Comparison of ENCODE assay signal across 8 mouse cellular contexts in genomic region chr2:35676075-35676665, GRCm38 (mm10).
A peak's percentile ranks its signal among the peaks of the same experiment; 100 is the strongest.
DNase-seq lines count a peak whose midpoint lies in the region; ATAC-seq and TF ChIP-seq lines count a peak whose summit lies in the region.

No protein-coding gene starts in this region.

- no peak for DNase-seq in heart, postnatal 25 days (ENCODE audit: low spot score)
- peak; percentile 67 to 71 for DNase-seq in cerebellum, postnatal 14 days
- peak; percentile 67 for DNase-seq in limb, embryonic 14.5 days (ENCODE audit: low spot score)
- DNase-seq in adipocyte (ENCODE audit: low spot score) (no peak), liver (no peak)

- TF ChIP-seq POLR2A in limb, embryonic 14.5 days (IDR thresholded peaks at IDR 0.05; ENCODE audit: borderline replicate concordance, extremely low read depth, insufficient read depth, insufficient read length): no peak

- H3K4me1 ChIP-seq in heart, embryonic 13.5 days: peaks cover 100% of the 10 kb centered on the region
- peaks cover 100% of the 10 kb centered on the region for H3K4me1 ChIP-seq in hindbrain, embryonic 13.5 days (replicated peaks)
- peaks cover 95% of the 10 kb centered on the region for H3K4me1 ChIP-seq in limb, embryonic 14.5 days (ENCODE audit: control insufficient read depth, insufficient read depth, low read length)

- H3K4me2 ChIP-seq in heart, embryonic 13.5 days: peak overlapping the region; percentile 34
- H3K4me2 ChIP-seq in hindbrain, embryonic 13.5 days: no peak overlapping the region
- H3K4me2 ChIP-seq in limb, embryonic 14.5 days (replicated peaks; ENCODE audit: low read depth, low read length, severe bottlenecking): no peak overlapping the region

- no peak for ATAC-seq in heart, embryonic 13.5 days (ENCODE audit: extremely low read depth, insufficient number of reproducible peaks, low FRiP score, low TSS enrichment)
- no peak for ATAC-seq in hindbrain, embryonic 13.5 days (ENCODE audit: low FRiP score)
- ATAC-seq in limb, embryonic 14.5 days (ENCODE audit: low FRiP score, low read depth): peak; percentile 6; the same call in 1 of the 2 replicates
- no peak for ATAC-seq in monocyte, adult 5-6 weeks (replicated peaks; ENCODE audit: insufficient number of reproducible peaks, low FRiP score, low TSS enrichment, poor library complexity, severe bottlenecking)

- H3K27ac ChIP-seq in heart, embryonic 13.5 days (replicated peaks): peak overlapping the region; percentile 84
- peak overlapping the region; percentile 87 for H3K27ac ChIP-seq in hindbrain, embryonic 13.5 days
- H3K27ac ChIP-seq in limb, embryonic 14.5 days (replicated peaks; ENCODE audit: low read depth, low read length): peak overlapping the region; percentile 3

- WGBS in heart, embryonic 13.5 days: 14% methylated on average over 5 of the region's 5 CpGs
- 37% methylated on average over 5 of the region's 5 CpGs for WGBS in hindbrain, embryonic 13.5 days
- WGBS in limb, embryonic 14.5 days: 11% methylated on average over 5 of the region's 5 CpGs

- H3K9ac ChIP-seq in heart, embryonic 13.5 days: peak overlapping the region; percentile 65
- H3K9ac ChIP-seq in hindbrain, embryonic 13.5 days: peak overlapping the region; percentile 43; the same call in 1 of the 2 replicates
- peak overlapping the region; percentile 6; the same call in 1 of the 2 replicates for H3K9ac ChIP-seq in limb, embryonic 14.5 days (ENCODE audit: low read depth, low read length, severe bottlenecking)

- H3K27me3 ChIP-seq in heart, embryonic 13.5 days (replicated peaks): no peaks in the 10 kb centered on the region
- no peaks in the 10 kb centered on the region for H3K27me3 ChIP-seq in hindbrain, embryonic 13.5 days
- H3K27me3 ChIP-seq in limb, embryonic 14.5 days (ENCODE audit: control insufficient read depth, insufficient read depth, low read length): no peaks in the 10 kb centered on the region

- intact Hi-C loops in heart, postnatal 25 days (cut with DNase I): no loop called here

- no peaks in the 10 kb centered on the region for H3K9me3 ChIP-seq in heart, embryonic 13.5 days
- H3K9me3 ChIP-seq in hindbrain, embryonic 13.5 days: no peaks in the 10 kb centered on the region
- no peaks in the 10 kb centered on the region for H3K9me3 ChIP-seq in limb, embryonic 14.5 days (ENCODE audit: control insufficient read depth, low read length)

- H3K4me3 ChIP-seq in heart, embryonic 13.5 days: no peak overlapping the region
- H3K4me3 ChIP-seq in hindbrain, embryonic 13.5 days: no peak overlapping the region
- H3K4me3 ChIP-seq in limb, embryonic 14.5 days (replicated peaks; ENCODE audit: low read length): no peak overlapping the region

- H3K36me3 ChIP-seq in heart, embryonic 13.5 days: no peaks in the 10 kb centered on the region
- H3K36me3 ChIP-seq in hindbrain, embryonic 13.5 days: no peaks in the 10 kb centered on the region
- H3K36me3 ChIP-seq in limb, embryonic 14.5 days (ENCODE audit: control insufficient read depth, insufficient read depth, low read length): peaks cover 4% of the 10 kb centered on the region; the same call in 1 of the 2 replicates

Comparison
In these comparisons a context has a peak if more than half of its experiments do, and no peak if none do; other contexts are left out.
1. H3K27ac ChIP-seq: peak in every context shown above with its lines; median percentile 87 in hindbrain, embryonic 13.5 days; 84 in heart, embryonic 13.5 days; 3 in limb, embryonic 14.5 days.
2. H3K9ac ChIP-seq: peak in every context shown above with its lines; median percentile 65 in heart, embryonic 13.5 days; 43 in hindbrain, embryonic 13.5 days; 6 in limb, embryonic 14.5 days.
3. DNase-seq: peak in cerebellum, postnatal 14 days (2 of 2) and limb, embryonic 14.5 days (single experiment); none in heart, postnatal 25 days (single experiment), adipocyte (single experiment) and liver (single experiment).